Mouse (Mus musculus) heart, adult 2 months (tissue): ENCODE results near the gene Tpcn1. TPM values are rescaled to one million over a fixed set of nuclear protein-coding genes. Genes with fewer than 3 reads are reported as not detected.
A peak's percentile ranks its signal among the peaks of the same experiment; 100 is the strongest.

Experiments
- DNase-seq, 2 experiments: peaks; one replicate each; pipeline ENCODE4 v3.0.0; 2021
- H3K27ac ChIP-seq: fragments of 200-600 bp; 2 replicates; pipeline ENCODE4 v1.8.1; 2022
- H3K27me3 ChIP-seq: fragments of 200-500 bp; 2 replicates; pipeline ENCODE4 v1.6.1; 2012; ENCODE audit warnings: mild to moderate bottlenecking, low read length, inconsistent platforms, mixed read lengths; ENCODE audit not compliant: control insufficient read depth, insufficient read depth
- H3K36me3 ChIP-seq: fragments of 200-500 bp; 2 replicates; pipeline ENCODE4 v1.6.1; 2012; ENCODE audit warnings: low read length, inconsistent platforms; ENCODE audit not compliant: control insufficient read depth, insufficient read depth
- H3K4me1 ChIP-seq: fragments of 200-500 bp; 2 replicates; pipeline ENCODE4 v1.6.1; 2011; ENCODE audit warnings: low read length; ENCODE audit not compliant: control insufficient read depth, insufficient read depth
- H3K4me3 ChIP-seq: fragments of 200-600 bp; 2 replicates; pipeline ENCODE4 v1.8.1; 2022
- H3K79me2 ChIP-seq: fragments of 200-500 bp; replicated peaks from 2 replicates; pipeline ENCODE4 v1.6.1; 2012; ENCODE audit warnings: mild to moderate bottlenecking, inconsistent platforms, low read length, moderate library complexity, mixed read lengths; ENCODE audit not compliant: control insufficient read depth, insufficient read depth
- H3K9ac ChIP-seq: fragments of 200-500 bp; 2 replicates; pipeline ENCODE4 v1.6.1; 2012; ENCODE audit warnings: low read depth, mild to moderate bottlenecking, control low read depth, inconsistent platforms, low read length, mixed read lengths
- CTCF ChIP-seq: fragments of 200-600 bp; IDR thresholded peaks from 2 replicates; pipeline ENCODE4 v1.8.1; 2022; ENCODE audit warnings: antibody characterized with exemption, mild to moderate bottlenecking, moderate library complexity
- EP300 ChIP-seq: fragments of 200-500 bp; IDR thresholded peaks from 2 replicates; pipeline ENCODE4 v1.6.1; 2011; ENCODE audit warnings: low read depth, low read length, control low read depth; ENCODE audit not compliant: insufficient read depth
- POLR2A ChIP-seq: fragments of 200-500 bp; IDR thresholded peaks from 2 replicates; pipeline ENCODE4 v1.6.1; 2011; ENCODE audit warnings: mild to moderate bottlenecking, low read depth, low read length, control low read depth; ENCODE audit not compliant: insufficient read depth
- WGBS: fragments of 180-500 bp; shearing (Covaris S2); methylation state at CpG from one replicate; pipeline ENCODE4 v1.1.7; 2018; 5-methylcytosine and 5-hydroxymethylcytosine counted together
- intact Hi-C: fragments of 180-260 bp; cut with DNase I; formaldehyde crosslinking; loops from one replicate; pipeline ENCODE4 v1.15.1; 2025
- polyA plus RNA-seq: library from polyadenylated mRNA; depleted of rRNA; stranded (reverse); fragments of >200 nt; gene quantifications from 2 replicates; pipeline ENCODE4 v1.2.3, GENCODE M21; 2012
- total RNA-seq, 2 experiments: library from RNA; stranded (reverse); gene quantifications; 2 replicates each; pipeline ENCODE4 v1.2.3; 2021

Tpcn1 gene
- total and polyA plus RNA-seq, 3 experiments, result 30.7 to 53.7 (median 35.1) TPM

DNA sequence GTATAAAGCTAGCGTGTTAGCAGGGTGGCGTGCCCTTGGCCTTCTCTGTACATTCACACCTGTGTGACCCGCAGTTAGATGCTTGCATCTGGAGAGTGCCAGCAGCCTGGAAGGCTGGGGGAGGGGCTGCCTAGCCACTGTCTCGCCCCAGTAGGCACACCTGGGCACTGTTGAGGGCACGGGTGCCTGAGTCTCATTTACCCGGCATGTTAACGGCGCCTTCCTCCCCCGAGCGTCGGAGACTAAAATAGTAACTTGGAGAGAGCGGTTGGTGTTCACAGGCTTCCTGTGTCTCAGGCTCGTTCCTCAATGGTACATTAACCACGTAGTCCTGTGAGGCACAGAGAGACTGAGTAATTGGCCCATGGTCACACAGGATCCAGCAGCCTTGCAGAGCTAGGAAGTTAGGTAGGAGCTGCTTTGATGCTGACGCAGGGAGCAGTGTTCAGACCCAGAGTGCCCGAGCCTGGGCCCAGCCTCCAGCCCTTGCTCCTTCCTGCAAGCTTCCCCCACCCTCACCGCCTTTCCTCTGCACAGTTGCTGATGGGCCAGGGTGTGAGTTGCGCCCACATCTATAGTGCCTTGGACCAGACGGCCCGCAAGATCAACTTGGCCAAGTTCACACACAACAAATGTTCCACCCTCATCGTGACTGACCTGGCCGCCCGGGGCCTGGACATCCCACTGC lies 32.7 kb upstream of the Tpcn1 start:
- intact Hi-C loops, result loop anchor here (2.0 kb wide), 1 partner anchor 126 kb away; no protein-coding TSS in a partner anchor
- Histone ChIP-seq H3K4me1 (no peaks in the 10 kb centered on the region), H3K9ac (no peak overlapping the region), H3K27ac (no peak overlapping the region), H3K4me3 (no peak overlapping the region), H3K79me2 (no peaks in the 10 kb centered on the region), H3K27me3 (no peaks in the 10 kb centered on the region), H3K36me3 (no peaks in the 10 kb centered on the region)
- TF ChIP-seq POLR2A, result no peak
- no peak for TF ChIP-seq CTCF
- TF ChIP-seq EP300, result no peak
- WGBS, result 75% methylated on average over 23 of the region's 23 CpGs
- peak in 1 of 2 experiments; percentile 48 for DNase-seq

DNA sequence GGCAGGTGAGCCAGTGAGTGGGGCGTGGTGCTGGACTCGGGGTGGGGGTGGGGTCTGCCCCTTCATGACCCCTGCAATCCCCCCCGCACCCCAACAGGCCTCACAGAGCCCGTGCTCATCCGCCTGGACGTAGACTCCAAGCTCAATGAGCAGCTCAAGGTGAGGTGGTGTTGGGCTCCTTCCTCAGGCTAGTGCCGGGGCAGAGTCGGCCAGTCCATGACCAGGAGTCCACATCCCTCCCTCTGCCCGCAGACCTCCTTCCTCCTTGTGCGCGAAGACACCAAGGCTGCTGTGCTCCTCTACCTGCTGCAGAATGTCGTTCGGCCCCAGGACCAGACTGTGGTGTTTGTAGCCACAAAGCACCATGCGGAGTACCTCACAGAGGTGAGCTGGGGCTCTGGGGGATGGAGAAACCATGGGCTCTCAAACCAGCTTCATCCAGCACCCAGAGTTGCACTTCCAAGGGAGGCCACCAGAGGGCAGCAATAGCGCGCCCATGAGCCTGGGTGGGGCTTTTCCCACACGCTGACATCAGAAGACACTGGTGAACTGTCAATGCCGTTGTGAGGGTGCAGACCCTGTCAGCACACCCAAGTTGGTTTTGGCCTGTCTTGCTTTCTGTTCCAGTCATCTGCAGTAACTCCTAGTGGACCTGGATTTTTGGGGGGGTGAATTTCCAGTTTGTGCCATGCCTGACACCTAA lies 32.1 kb upstream of the Tpcn1 start:
- TF ChIP-seq POLR2A, result no peak
- 0 out of 2 replicates have a peak, but pooled peaks have one; percentile 51 for TF ChIP-seq EP300
- TF ChIP-seq CTCF, result no peak; the same call in none of the 2 replicates
- Histone ChIP-seq H3K36me3 (no peaks in the 10 kb centered on the region), H3K27me3 (no peaks in the 10 kb centered on the region)

DNA sequence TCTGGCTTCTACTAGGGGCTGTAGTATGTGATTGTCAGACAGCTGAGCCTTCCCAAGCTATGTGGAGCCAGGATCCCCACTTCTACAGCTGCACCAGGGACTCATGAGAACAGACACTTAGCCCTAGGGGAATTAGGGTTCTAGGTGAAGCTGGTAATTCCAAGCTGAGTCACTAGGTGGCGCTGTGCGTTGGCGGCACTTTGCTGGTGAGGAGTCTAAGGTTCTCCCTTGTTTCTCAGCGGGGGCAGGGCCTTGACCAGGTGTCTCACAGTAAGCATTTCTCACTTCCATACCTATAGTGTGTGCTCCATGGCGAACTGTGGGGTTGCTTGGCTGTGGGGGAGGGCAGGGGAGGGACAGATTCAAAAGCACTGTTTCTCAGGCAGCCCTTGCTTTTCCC lies 30.7 kb upstream of the Tpcn1 start:
- intact Hi-C loops, result loop anchor here (2.0 kb wide), 1 partner anchor 96 kb away; no protein-coding TSS in a partner anchor
- H3K36me3 ChIP-seq, result no peaks in the 10 kb centered on the region
- WGBS, result 25% methylated on average over 5 of the region's 5 CpGs

More for the DNA sequence above, 32.1 kb upstream of the Tpcn1 start:
- no peak overlapping the region for H3K27ac ChIP-seq
- WGBS, result 72% methylated on average over 18 of the region's 18 CpGs
- no peaks in the 10 kb centered on the region for H3K4me1 ChIP-seq
- H3K9ac ChIP-seq, result no peak overlapping the region
- no peaks in the 10 kb centered on the region for H3K79me2 ChIP-seq
- intact Hi-C loops, result loop anchor here (1.0 to 2.0 kb wide), 2 partner anchors 53 to 126 kb away; no protein-coding TSS in a partner anchor
- DNase-seq, result peak; percentile 79 to 87
- H3K4me3 ChIP-seq, result no peak overlapping the region

DNA sequence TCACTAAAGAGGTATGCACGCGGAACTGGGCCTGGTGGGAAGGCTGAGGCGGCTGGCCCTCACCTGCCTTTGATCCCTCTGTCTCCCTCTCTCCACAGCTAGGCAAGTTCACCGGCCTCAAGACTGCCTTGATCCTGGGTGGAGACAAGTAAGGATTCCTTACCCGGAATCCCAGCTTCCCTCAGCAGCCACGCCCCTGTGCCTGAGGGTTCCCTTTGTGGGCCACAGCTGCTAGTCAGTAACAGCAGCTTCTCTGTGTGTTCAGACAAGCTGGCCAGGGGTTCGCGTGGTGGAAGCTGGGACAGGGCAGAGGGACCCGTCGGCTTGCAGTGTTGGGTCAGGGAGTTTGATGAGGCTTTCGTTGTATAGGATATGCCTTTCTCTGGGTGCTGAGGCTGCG lies 30.3 kb upstream of the Tpcn1 start:
- Histone ChIP-seq H3K4me1 (peaks cover 1% of the 10 kb centered on the region), H3K27me3 (no peaks in the 10 kb centered on the region), H3K79me2 (no peaks in the 10 kb centered on the region; the same call in 1 of the 2 replicates), H3K4me3 (no peak overlapping the region), H3K27ac (no peak overlapping the region), H3K9ac (no peak overlapping the region), H3K36me3 (no peaks in the 10 kb centered on the region)
- 81% methylated on average over 12 of the region's 12 CpGs for WGBS
- DNase-seq, result no peak
- no peak for TF ChIP-seq POLR2A
- TF ChIP-seq EP300, result no peak
- no peak for TF ChIP-seq CTCF
- intact Hi-C loops, result loop anchor here (2.0 kb wide), 1 partner anchor 96 kb away; no protein-coding TSS in a partner anchor

More for the DNA sequence above, 30.7 kb upstream of the Tpcn1 start:
- H3K27me3 ChIP-seq, result no peaks in the 10 kb centered on the region
- H3K4me3 ChIP-seq, result no peak overlapping the region
- no peaks in the 10 kb centered on the region for H3K4me1 ChIP-seq
- H3K9ac ChIP-seq, result no peak overlapping the region
- no peaks in the 10 kb centered on the region; the same call in 1 of the 2 replicates for H3K79me2 ChIP-seq
- TF ChIP-seq CTCF, result peak; percentile 82
- no peak for TF ChIP-seq EP300
- TF ChIP-seq POLR2A, result no peak
- H3K27ac ChIP-seq, result no peak overlapping the region
- peak; percentile 45 to 70 for DNase-seq

DNA sequence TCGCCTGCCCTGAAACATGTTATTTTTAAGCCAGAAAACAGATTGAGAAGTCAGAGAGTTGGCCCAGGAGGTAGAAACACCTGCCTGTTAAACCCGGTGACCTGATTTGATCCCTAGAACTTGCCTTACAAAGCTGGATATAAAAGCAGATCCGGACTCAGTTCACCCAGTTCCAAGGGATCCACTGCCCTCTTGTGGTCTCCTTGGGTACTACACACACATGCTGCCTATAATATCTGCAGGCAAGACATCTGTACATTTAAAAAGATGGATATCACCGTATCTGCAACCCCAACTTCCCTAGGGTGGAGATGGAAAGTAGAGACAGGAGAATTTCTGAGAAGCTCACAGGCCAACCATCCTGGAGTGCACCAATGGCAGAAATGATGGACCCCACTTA lies 27.4 kb upstream of the Tpcn1 start:
- H3K4me1 ChIP-seq, result peaks cover 6% of the 10 kb centered on the region
- H3K36me3 ChIP-seq, result no peaks in the 10 kb centered on the region
- DNase-seq, result no peak
- no peaks in the 10 kb centered on the region for H3K27me3 ChIP-seq
- no peak overlapping the region for H3K9ac ChIP-seq
- no peaks in the 10 kb centered on the region; the same call in 1 of the 2 replicates for H3K79me2 ChIP-seq
- TF ChIP-seq CTCF, result peak; percentile 66
- TF ChIP-seq EP300, result no peak
- intact Hi-C loops, result no loop called here
- H3K27ac ChIP-seq, result no peak overlapping the region
- WGBS, result 96% methylated on average over 4 of the region's 4 CpGs
- no peak overlapping the region for H3K4me3 ChIP-seq
